Mouse (Mus musculus) left cerebral cortex, adult 2 months (tissue): ENCODE measurements around the gene Ago4. TPM values are rescaled to one million over a fixed set of nuclear protein-coding genes. Genes with fewer than 3 reads are reported as not detected.

ENCODE experiments used
- DNase-seq, 2 experiments: peaks; one replicate each; pipeline ENCODE4 v3.0.0; 2021 to 2022; ENCODE audit warnings: low spot score in 2 of 2, mixed read lengths in 1 of 2; ENCODE audit errors: extremely low spot score in 1 of 2
- H3K27ac ChIP-seq: fragments of 200-600 bp; 2 replicates; pipeline ENCODE4 v1.8.1; 2022
- H3K4me3 ChIP-seq: fragments of 200-600 bp; 2 replicates; pipeline ENCODE4 v1.8.1; 2022
- CTCF ChIP-seq: fragments of 200-600 bp; IDR thresholded peaks from 2 replicates; pipeline ENCODE4 v1.8.1; 2022; ENCODE audit warnings: antibody characterized with exemption, mild to moderate bottlenecking, moderate library complexity
- intact Hi-C: fragments of 180-260 bp; cut with DNase I; formaldehyde crosslinking; loops from one replicate; pipeline ENCODE4 v1.15.1; 2025
- total RNA-seq, 2 experiments: library from RNA; stranded (reverse); gene quantifications; 2 replicates each; pipeline ENCODE4 v1.2.3; 2021

Gene Ago4
- total RNA-seq, 2 experiments from 2014 or later = 7.6 to 9.6 TPM

DNA sequence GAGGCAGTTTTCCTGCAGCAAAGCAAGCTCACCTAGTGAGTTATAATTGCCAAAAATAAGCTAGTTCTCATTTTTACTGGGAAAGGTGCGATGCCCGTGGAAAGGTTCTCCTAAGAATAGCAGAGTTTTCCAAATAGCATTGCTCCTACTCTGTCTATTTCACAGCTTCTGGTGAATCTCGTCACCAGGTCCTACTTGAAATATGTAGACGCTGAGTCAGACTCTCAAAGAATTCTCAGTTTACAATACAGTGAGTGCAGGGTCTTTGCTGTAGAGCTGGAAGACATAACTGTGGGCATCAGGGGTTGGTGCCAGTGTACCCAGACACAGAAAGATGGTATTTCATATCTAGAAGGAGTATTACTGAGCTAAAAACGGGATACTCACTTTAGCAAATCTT lies 22.3 kb downstream of the Ago4 start:
- no peak for DNase-seq
- TF ChIP-seq CTCF = no peak
- H3K4me3 ChIP-seq = no peak overlapping the region
- H3K27ac ChIP-seq = no peak overlapping the region
- intact Hi-C loops = no loop called here

DNA sequence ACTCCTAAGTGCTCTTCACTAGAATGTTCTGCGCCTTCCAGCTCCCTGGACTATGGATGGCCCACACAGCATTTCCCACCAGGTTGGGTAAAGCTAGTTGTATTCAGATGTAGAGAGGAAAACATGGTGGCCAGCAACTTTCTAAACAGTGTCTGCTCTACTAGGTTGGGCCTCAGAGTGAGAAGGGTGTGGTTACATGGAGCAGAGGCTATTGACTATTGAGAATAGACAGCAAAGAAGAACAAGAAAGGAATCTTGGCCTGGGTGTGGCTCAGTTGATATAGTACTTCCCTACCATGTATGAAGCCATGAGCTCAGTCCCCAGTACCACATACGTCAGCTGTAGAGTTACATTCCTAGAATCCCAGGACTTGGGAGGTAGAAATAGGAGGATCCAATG lies 24.2 kb downstream of the Ago4 start:
- intact Hi-C loops = no loop called here
- no peak for TF ChIP-seq CTCF
- H3K27ac ChIP-seq = no peak overlapping the region
- no peak overlapping the region for H3K4me3 ChIP-seq
- DNase-seq = no peak

DNA sequence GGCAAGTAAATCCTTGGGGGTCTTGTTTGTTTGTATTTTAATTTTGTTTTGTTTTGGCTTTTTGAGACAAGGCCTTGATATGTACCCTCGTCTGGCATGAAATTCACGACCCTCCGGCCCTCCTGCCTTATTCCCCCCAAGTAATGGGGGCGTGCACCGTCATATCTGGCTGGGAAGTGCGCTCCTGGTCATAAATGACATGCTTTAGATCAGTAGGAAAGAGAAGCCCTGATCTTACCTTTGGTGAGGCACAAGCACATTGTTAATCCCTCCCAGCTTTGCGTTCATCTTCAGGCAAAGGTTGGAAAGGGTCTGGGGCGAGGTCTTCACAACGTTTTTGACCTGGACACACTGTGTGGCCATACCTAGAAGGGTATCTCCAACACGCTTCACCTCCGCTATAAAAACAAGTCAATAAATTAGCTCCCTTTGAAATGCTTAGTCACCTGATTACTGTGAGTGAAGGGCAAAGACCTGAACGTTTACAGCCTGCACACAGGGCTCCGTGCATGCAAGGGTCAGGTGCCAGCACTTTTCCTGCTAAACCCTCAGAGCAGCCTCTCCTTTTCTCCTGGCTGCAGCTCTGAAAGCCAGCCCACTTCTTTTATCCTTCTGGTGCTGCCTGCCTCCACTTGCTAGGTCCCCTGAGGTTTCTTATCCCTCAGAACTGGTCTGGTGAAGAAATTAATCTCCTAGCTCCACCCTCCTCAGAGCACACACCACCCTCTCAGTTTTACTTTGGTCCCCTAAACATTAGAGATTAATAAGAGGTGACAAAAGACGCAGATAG lies 25.0 kb downstream of the Ago4 start:
- no peak for DNase-seq
- TF ChIP-seq CTCF = no peak
- intact Hi-C loops = no loop called here
- Histone ChIP-seq H3K4me3 (no peak overlapping the region), H3K27ac (no peak overlapping the region)

DNA sequence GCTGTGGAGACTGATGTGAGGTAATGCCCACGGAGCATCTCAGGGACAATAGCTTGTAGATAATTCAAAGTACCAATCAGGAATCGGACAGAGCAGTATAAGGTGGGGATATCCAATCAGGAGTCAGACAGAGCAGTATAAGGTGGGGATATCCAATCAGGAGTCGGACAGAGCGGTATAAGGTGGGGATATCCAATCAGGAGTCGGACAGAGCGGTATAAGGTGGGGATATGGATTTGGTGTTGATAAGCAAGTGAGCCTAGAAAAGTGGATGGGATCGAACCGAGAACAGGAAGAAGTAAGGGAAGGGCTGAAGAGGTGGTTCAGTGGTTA lies 30.3 kb downstream of the Ago4 start:
- TF ChIP-seq CTCF = no peak
- no peak overlapping the region for H3K4me3 ChIP-seq
- intact Hi-C loops = no loop called here
- DNase-seq = no peak
- H3K27ac ChIP-seq = no peak overlapping the region

DNA sequence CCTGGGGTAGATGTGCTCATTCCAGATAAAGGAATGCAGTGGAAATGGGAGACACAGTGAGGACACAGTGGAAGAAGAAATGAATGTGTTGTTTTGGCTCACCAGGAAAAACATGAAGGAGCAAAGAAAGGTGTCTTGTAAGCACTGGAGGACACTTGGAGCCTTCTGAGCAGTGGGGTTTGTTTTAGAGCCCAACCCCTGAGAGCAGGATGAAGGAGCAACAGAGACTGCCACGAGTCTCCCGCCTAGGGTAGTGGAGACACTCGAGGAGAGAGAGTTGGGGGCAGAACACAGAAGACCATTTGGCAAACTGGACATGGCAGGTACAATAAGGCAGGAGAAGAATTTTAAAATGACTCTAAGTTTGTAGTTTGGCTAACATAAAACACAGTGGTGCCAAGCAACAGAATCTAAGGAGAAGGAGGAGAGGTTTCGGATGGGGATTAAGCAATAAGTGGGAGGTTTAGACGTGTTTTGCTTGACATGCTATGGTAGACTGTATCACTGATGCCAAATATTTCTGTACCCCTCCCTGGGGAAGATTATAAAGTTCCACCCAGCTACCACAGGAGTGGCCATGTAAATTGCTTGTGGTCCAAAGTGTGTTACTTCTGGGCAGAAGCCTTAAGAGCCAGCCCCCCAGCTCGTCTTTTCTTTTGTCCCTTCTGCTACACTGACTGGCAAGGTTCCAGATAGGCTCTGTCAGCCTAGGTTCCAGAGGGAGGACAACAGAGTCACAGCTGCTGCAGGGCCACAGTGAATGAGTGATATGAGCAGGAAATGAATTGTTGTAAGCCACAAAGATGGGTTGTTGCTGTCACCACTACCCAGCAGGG lies 30.9 kb downstream of the Ago4 start:
- no peak overlapping the region for H3K4me3 ChIP-seq

DNA sequence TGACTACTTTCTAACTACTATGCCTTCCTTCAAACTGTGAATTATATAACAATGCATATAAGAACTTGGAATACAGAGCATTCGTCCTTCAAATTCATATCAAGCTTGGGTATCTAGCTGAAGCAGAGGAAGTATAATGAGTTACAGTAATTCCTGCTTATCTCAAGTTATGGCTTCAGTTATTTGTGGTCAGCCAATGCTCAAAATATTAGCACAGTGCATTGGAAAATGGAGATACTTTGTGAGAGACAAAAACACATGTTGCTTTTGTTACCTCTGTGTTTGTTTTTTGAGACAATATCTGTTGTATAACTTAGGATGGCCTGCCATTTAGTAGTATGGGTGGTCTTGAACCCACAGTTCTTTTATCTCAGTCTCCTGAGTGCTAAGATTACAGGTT lies 34.7 kb downstream of the Ago4 start:
- DNase-seq = no peak
- Histone ChIP-seq H3K4me3 (no peak overlapping the region), H3K27ac (no peak overlapping the region)
- no peak for TF ChIP-seq CTCF
- intact Hi-C loops = no loop called here

More for the DNA sequence above, 30.9 kb downstream of the Ago4 start:
- intact Hi-C loops = no loop called here
- no peak for TF ChIP-seq CTCF
- DNase-seq = no peak
- no peak overlapping the region for H3K27ac ChIP-seq

DNA sequence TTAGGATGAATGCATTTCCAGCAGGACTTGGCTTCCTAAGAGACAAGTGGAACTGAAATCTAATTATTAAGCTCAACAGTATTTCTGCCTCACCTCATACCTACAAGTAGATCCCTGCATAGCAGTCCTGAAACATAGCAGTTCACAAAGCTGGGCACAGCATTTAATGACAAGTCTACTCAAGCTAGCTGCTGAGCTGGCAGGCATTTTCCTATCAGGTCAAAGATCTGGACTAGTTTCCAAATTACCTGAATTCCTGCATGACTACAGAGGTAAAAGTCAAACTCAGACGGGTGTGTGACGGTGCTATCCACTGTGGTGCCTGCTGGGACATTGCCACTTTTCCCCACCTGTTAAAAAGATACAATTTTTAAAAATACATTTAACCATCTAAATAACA lies 36.3 kb downstream of the Ago4 start:
- intact Hi-C loops = no loop called here
- no peak overlapping the region for H3K4me3 ChIP-seq
- no peak for TF ChIP-seq CTCF
- H3K27ac ChIP-seq = no peak overlapping the region
- DNase-seq = no peak

DNA sequence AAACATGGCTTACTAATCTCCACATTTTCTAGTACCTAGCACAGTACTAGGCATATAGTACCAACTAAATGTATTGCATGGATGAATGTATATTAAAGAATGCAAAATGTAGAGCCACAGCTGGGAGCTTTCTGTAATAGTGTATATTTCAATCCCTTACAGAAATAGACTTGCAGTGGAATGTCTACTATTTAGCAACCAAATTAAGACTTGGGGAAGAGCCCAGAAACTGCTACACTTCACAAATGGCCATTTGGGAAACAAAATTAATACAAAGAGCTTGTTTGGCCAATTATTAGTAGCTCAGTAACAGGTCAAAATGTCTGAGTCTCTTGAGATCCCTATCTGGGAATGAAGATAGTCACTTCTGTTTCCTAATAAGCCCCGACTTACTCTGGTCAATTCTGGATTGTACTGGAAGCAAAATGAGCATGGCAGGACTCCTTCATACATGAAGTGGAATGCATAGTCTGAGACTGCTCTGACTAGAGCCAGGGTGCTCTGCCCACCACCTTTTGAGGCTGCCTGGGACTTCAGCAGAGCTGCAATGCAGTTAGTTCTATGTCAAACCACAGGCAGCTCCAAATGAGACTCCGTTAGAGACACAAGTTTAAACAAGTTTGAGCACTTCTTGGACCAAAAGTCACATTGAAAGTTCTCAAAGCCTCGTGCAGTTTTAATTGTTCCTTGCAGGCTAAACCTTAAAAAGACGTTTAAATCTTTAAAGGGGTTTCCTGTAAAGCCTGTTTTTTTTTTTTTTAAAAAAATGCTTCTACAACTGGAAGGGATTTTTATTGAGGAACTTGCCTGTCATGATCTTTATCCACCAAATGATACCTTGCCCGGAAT lies 37.1 kb downstream of the Ago4 start:
- H3K27ac ChIP-seq = no peak overlapping the region
- no peak for DNase-seq
- TF ChIP-seq CTCF = no peak
- no peak overlapping the region for H3K4me3 ChIP-seq
- intact Hi-C loops = no loop called here

DNA sequence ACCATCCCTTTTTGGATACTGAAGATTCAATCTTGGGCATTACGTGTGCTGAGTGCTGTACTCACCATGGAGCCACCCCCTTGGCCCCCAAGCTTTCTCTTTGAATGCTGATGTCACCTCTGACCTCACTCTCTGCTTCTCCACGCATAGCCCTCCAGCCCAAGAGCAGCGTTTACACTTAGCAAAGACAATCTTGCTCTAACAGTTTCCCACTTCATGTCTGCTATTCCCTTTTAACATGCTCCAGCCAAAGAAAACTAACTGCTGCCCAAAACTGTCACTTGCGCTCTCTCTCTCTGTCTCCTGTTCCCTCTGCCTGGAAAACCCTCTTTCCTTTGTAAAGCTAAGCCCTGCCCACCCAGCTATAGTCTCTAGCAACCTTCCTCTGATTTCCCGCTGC lies 37.8 kb downstream of the Ago4 start:
- H3K4me3 ChIP-seq = no peak overlapping the region
- TF ChIP-seq CTCF = no peak
- intact Hi-C loops = no loop called here
- DNase-seq = no peak
- no peak overlapping the region for H3K27ac ChIP-seq

DNA sequence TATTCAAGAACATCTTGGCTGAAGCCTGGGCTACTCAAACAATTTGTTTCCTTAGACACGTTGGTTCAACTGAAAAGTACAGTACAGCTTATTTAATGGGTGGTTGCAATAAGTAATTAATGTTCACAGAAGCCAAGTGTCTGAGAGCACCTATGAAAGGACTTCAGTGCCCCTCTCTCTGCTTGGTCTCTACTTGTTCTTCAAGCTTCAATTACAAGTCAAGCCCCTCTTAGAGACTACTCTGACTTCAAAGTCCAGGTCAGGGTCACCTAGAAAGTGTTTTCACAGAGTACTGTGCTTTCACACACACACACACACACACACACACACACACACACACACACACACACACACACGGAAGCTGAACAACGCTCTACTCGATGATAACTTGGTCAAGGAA lies 39.9 kb downstream of the Ago4 start:
- no peak overlapping the region for H3K4me3 ChIP-seq
- intact Hi-C loops = no loop called here
- no peak overlapping the region for H3K27ac ChIP-seq
- no peak for DNase-seq
- TF ChIP-seq CTCF = no peak

DNA sequence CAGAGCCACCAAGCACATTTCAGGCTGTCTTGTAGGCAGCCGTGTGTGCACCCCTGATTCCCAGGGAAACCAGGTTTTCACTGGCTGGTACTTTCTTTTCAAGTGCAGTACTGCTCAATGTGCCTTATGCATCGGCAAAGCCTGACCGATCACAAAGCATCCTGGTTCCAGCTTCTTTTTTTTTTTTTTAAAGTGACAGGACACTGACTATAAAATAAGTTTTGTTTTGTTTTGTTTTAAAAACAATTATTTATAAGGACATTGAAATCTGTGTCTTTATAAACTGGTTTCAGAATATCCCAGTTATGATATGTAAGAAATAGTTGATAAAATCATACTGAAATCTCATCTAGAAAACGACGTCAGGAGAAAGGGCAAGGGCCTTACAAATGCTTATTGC lies 41.3 kb downstream of the Ago4 start:
- no peak overlapping the region for H3K4me3 ChIP-seq
- DNase-seq = no peak
- H3K27ac ChIP-seq = no peak overlapping the region
- no peak for TF ChIP-seq CTCF
- intact Hi-C loops = no loop called here

DNA sequence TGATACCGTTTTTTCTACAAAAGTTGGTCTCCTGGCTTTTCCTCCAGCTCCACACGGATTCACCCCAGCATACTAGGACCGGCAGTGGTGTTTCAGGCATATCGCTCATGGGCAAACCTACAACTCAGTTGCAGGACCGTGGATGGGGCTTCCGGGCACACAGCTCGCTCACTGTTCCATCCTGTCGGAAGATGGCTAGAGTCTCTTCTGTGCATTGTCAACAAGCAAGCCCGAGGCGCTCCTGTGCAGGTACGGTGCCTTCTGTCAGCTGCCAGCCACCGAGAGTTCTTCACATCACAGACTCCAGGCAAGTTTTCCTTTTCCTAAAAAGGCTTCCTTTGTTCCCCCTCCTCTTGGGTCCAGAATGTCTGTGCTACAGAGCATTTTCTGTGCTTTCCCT lies 42.5 kb downstream of the Ago4 start:
- no peak overlapping the region for H3K27ac ChIP-seq
- TF ChIP-seq CTCF = no peak
- intact Hi-C loops = no loop called here
- H3K4me3 ChIP-seq = no peak overlapping the region
- DNase-seq = no peak
